Mouse (Mus musculus): ENCODE results near the gene Sorbs2.

Gene Sorbs2

GRCm38 (mm10) chr8:45761053-45761452 is 253.5 kb downstream of the Sorbs2 start:
- DNase-seq = no peak

- DNase-seq = no peak
These were observed 255.5 kb downstream of the Sorbs2 start for GRCm38 (mm10) chr8:45762982-45763689.

DNA sequence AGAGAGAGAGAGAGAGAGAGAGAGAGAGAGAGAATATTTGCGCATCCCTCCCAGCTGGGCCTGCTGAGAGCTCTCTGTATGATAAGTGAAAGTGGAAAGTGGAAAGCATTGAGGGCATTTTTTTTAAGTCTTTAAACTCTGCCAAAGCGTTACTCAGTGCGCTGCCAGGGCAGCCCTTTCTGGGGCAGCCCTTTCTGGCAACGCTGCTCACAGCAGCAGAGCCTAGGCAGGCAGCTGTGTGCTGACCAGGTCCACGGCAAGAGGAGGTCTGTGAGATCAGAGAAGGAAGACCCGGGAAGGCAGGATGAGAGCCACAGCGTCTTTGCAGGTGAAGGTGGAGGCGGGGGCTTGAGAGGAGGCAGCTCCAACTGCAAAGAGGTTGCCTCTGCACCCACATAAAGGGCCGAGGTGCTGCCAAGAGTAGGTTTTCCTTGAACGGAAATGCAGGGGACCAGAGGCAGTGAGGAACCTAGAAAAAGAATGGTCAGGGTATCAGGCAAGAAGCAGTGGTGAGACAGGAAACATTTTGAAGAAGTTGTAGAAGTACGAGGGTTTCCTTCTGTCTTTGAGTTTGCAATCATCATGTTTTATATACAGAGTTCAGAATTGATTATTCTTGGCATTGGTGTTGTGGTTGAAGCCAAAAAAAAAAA is 256.2 kb downstream of the Sorbs2 start:
- no peak for DNase-seq

DNA sequence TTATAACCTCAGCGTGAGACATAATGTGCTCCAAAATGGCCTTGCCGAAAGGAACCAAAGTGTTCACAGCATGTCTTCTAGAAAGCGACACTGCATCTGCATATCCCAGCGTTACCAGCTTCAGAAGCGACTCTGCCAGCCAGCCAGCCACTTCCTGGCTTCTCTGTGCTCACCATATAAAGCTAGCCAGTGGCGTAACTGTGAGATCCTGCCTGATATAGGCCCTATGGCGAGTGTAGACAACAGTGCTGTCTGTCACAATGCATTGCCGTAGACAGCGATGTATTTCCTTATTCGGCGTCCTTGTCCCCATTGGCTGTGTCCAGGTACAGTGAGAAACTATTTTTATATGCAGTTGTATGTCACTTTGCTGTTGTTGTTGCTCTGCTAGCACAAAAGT is 258.6 kb downstream of the Sorbs2 start:
- DNase-seq = no peak

- no peak for DNase-seq
These were observed 267.3 kb downstream of the Sorbs2 start for GRCm38 (mm10) chr8:45774841-45775240.

GRCm38 (mm10) chr8:45775481-45775880 is 267.9 kb downstream of the Sorbs2 start:
- no peak for DNase-seq

DNA sequence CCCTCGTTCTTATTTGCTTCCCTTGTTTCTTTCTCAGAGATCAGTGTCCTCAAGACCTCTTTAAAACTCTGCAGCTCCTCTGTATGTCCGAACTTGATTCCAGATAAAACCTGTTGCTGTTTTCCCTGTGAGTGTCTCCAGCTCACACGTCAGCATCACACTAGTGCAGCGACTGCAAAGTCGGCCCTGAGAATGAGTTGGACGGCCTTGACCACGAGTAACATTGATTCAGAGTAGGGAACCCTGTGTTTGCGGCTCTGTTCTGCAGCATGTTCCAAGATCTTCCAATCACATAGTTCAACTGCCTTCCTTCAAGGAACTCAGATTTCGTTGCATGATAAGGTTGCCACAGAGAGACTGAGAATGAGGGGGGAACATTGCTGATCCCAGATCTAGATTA is 268.8 kb downstream of the Sorbs2 start:
- DNase-seq = no peak

- no peak for DNase-seq
These were observed 269.4 kb downstream of the Sorbs2 start for GRCm38 (mm10) chr8:45776977-45777376.

- peak; percentile 82 for DNase-seq
These were observed 273.0 kb downstream of the Sorbs2 start for GRCm38 (mm10) chr8:45780585-45780984.

DNA sequence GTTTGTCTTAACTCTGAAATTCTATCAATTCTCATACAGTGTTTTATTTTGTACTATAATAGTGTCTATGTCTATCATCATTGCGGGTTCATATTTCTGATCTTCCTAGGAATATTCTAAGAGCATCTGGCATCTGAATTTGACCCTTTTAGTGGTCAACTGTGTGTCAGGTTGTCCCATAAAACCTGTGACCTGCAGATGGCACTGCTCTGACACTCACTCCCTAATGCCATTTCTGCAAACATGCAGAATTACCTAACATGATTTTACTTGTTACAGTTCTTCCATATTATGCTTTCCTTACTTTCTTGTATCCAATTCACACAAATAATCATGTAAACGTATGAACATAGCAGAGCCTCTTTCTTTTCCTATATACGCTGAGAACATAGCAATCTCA is 281.0 kb downstream of the Sorbs2 start:
- DNase-seq = no peak

- DNase-seq = no peak
These were observed 287.3 kb downstream of the Sorbs2 start for GRCm38 (mm10) chr8:45794847-45795246.

DNA sequence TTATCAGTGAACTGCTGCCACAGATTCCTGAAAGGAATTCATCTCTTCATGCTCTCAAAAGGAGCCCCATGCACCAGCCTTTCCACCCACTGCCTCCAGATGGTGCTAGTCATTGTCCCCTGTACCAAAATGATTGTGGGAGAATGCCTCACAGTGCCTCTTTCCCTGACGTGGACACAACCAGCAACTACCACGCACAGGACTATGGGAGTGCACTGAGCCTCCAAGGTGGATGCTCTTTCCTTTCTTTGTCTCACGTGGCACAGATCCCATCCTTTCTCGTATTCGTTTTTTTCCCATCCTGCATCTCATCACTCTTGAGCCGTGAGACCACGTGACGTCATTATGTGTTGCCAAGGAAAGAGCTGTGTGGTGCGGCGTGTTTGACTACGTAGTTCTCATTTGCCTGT is 288.7 kb downstream of the Sorbs2 start:
- DNase-seq = peak; percentile 63

GRCm38 (mm10) chr8:45799517-45799916 is 291.9 kb downstream of the Sorbs2 start:
- DNase-seq = no peak

DNA sequence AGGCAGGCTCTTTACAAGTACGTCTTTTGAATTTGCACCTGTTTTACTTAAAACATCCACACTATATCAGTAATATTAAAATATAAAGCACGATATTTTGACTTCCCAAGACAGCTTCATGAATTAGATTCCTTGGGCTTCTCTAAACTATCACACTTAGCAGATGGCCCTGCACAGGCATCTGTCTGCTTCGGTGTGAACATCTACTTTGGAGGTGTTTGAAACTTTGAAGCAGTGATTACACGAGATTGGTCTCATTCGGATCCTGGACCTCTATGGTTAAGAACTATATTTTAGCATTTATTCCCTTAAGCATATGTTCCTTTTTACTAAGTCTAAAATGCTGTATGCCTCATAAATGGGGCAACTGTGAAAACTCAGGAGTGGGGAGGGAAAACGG is 301.0 kb downstream of the Sorbs2 start:
- DNase-seq = no peak

GRCm38 (mm10) chr8:45816765-45817426 is 309.3 kb downstream of the Sorbs2 start:
- peak; percentile 73 for DNase-seq

DNA sequence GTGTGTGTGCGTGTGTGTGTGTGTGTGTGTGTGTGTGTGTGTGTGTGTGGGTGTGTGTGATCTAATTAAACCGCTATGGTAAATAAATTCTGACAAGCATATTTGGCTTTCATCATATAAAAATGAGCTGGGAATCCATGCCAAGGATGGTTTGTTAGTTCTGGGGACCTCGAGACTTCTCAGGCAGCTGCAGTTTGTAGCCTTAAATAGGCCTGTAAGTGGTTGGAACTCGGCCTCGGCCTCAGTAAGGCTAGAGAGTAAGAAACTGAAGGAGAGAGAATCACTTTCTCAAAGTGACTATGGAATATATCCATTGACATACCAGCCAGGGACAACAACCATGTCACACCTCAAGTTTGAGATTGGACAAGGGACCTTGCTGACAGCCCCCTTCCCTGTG is 314.1 kb downstream of the Sorbs2 start:
- no peak for DNase-seq

GRCm38 (mm10) chr8:45829985-45830548 is 322.5 kb downstream of the Sorbs2 start:
- DNase-seq = no peak

DNA sequence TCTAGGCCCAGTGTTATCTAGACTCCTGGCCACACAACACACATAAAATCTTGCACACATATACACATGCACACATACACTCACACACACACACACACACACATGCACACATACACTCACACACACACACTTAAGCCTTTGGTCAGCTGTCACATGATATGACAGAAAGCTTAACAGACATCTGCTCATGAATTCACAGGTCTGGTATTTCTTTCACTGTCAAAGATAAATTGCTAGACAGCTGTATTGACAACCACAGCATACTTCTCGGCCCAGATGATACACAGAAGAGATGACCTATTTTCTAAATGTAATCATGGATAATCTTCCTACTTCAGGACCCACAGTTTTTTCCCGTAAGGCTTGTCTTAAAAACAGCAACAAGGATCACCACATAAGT is 326.3 kb downstream of the Sorbs2 start:
- DNase-seq = no peak

DNA sequence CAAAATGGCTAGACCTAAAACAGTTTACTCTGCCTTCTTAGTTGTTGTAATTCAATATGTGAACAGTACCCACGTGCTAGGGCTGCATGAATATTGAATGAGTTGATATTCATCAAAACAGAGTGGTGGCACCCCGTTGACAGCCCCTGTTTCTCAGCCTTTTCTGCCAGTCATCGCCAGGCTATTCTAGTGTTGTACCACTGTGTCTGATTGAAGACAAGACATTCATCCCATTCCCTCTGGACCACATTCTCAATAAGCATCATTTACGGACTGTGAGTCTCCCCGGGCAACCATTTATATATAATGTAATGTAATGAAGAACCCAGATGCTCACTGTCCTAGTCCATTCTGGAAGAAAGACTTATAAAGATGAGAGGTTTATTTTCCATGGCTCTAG is 335.7 kb downstream of the Sorbs2 start:
- DNase-seq = no peak

DNA sequence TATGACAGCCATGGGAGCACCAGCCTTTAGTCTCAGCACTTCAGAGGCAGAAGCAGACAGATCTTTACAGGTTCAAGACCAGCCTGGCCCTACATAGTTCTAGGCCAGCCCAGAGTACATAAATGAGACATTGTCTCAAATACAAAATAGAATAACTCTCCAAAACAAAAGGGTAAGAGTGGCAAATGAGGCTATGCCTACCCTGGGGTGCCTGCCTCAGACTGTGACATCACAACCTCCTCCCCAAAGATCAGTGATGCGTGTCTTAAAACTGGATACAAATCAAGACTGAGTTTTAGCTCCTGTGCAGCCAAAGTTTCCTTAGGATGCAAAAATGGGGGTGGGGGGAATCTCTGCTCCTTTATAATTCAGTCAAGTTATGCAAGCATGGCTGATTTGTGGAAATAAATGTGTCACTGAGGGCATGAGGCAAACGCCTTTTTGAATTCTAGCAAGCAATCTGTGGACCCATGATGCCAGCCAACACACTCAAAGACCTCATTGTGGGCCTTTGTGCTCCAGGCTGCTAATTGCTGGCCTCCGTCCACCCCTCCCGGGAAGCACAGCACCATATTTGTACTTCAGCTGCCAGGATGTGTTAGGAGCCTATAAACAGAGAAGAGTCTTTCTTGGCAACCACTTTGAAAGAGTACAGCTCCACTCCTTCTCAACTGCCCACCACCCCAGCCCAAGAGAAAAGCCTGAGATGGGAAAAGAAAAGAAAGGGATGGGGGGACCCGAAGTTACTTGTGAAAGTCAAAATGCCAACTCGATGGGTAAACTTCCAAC is 336.7 kb downstream of the Sorbs2 start:
- no peak for DNase-seq

GRCm38 (mm10) chr8:45844911-45845481 is 337.4 kb downstream of the Sorbs2 start:
- DNase-seq = no peak

DNA sequence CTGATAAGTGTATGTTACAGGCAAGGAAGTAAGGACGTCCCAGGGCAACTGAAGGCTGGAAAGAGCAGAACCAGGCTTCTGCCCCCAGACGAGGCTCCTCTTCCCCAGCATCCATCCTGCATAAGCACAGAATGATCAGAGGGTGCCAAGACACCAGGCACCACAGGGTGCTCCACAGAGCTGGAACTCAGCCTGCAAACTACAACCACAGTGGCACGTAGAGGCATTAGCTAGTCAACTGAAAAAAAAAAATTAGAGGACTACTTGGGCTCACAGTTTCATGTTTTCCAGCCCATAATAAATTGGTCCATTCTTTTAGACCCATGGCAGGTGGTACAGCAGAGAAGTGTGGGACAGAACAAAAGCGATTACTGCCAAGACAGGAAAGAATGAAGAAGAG is 338.3 kb downstream of the Sorbs2 start:
- DNase-seq = no peak

GRCm38 (mm10) chr8:45855118-45855517 is 347.5 kb downstream of the Sorbs2 start:
- no peak for DNase-seq

Measured in embryo, embryonic 11 days (tissue).